Mouse (Mus musculus): ENCODE measurements around the gene Tbl2. TPM values are rescaled to one million over a fixed set of nuclear protein-coding genes. Genes with fewer than 3 reads are reported as not detected.
A peak's percentile ranks its signal among the peaks of the same experiment; 100 is the strongest.

Gene Tbl2
- total and polyA plus RNA-seq, 2 experiments from 2014 or later = 10.7 to 36.9 TPM

DNA sequence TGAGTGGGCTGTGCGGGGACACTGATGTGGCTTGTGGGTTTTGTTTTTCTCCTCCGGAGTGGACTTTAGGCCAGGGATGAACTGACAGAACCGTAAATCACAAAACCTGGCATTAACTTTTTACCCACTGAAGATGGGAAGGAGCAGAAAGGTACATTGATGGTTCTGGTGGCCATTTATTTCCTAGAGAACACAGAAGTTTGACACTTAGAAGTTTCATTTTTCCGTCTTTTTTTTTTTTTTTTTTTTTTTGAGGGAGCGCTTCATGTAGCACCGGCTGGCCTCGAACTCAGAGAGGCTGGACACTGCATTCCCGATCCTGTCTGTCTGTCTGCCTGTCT is 38.7 kb downstream of the Tbl2 start:
- H3K4me1 ChIP-seq (ENCODE audit: insufficient read depth, low read length) = peaks cover 17% of the 10 kb centered on the region
- WGBS = under 1% methylated on average over 8 of the region's 8 CpGs
- H3K36me3 ChIP-seq (ENCODE audit: insufficient read depth, low read length) = no peaks in the 10 kb centered on the region
- TF ChIP-seq CTCF (IDR thresholded peaks at IDR 0.05; ENCODE audit: low read depth) = no peak
- H3K9ac ChIP-seq (replicated peaks; ENCODE audit: low read length) = peak overlapping the region; percentile 94
- peak overlapping the region; percentile 95 for H3K27ac ChIP-seq
- H3K4me3 ChIP-seq (ENCODE audit: low read length) = peak overlapping the region; percentile 98
- no peaks in the 10 kb centered on the region for H3K9me3 ChIP-seq (ENCODE audit: low read length)
- no peak for DNase-seq (ENCODE audit: low spot score)
- no peaks in the 10 kb centered on the region for H3K27me3 ChIP-seq (ENCODE audit: insufficient read depth, low read length)
- ATAC-seq = no peak
- H3K4me2 ChIP-seq (ENCODE audit: low read depth, low read length) = peak overlapping the region; percentile 88

DNA sequence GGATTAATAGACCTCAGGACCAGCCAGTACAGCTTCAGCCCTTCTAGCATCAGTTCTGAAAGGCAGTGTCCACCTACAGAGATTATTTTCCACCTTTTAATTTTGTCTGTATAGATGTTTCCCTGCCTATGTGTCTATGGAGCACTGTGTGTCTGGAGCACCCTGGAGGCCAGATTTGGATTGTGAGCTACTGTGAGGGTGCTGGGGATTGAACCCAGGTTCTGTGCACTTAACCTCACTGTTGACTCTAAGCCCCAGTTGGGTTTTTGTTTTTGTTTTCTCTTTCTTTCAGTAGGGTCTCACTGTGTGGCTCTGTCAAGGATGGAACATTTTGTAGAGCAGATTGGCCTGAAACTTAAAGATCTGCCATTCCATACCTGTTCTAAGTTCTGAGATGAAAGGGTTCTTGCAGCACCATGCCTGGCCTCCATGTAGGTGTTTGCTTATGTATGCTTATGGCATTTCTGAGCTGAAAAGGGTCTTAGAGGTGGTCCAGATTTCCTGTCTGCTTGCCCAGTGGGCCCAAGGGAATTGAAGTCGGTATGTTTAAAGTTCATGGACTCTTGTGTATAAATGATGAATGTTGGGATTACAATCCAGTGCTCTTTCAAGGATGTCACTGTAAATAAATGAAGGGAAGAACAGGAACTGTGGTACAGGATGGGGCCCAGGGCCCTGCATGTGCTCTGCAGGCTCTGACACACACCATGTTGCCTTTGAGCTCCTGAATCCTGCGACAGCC is 40.0 kb downstream of the Tbl2 start:
- TF ChIP-seq CTCF (IDR thresholded peaks at IDR 0.05; ENCODE audit: low read depth) = no peak
- DNase-seq (ENCODE audit: low spot score) = no peak
- Histone ChIP-seq H3K9me3 (ENCODE audit: low read length) (no peaks in the 10 kb centered on the region), H3K36me3 (ENCODE audit: insufficient read depth, low read length) (no peaks in the 10 kb centered on the region), H3K4me1 (ENCODE audit: insufficient read depth, low read length) (peaks cover 17% of the 10 kb centered on the region), H3K9ac (replicated peaks; ENCODE audit: low read length) (peak overlapping the region; percentile 94), H3K4me3 (ENCODE audit: low read length) (peak overlapping the region; percentile 98), H3K27me3 (ENCODE audit: insufficient read depth, low read length) (no peaks in the 10 kb centered on the region), H3K4me2 (ENCODE audit: low read depth, low read length) (peak overlapping the region; percentile 88), H3K27ac (no peak overlapping the region)
- 62% methylated on average over 2 of the region's 2 CpGs for WGBS
- no peak for ATAC-seq

DNA sequence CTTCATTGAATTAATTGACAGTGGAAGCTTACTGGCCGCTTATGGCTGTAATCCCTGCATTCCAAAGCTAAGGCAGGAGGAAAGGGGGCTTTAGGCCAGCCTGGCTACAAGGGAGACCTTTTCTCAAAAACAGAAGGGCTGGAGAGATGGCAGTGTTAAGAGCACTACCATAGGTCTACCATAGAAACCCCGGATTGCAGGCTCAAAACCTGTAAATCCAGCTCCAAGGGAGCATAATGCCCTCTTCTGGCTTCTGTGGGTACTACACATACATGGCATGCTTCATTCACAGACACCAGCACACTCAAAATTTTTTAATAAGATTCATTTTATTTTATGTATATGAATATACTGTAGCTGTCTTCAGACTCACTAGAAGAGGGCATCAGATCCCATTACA is 42.2 kb downstream of the Tbl2 start:
- ATAC-seq (no peak), DNase-seq (ENCODE audit: low spot score) (peak; percentile 83)
- 33% methylated on average over 2 of the region's 2 CpGs for WGBS
- H3K4me2 ChIP-seq (ENCODE audit: low read depth, low read length) = no peak overlapping the region
- H3K36me3 ChIP-seq (ENCODE audit: insufficient read depth, low read length) = no peaks in the 10 kb centered on the region
- H3K4me1 ChIP-seq (ENCODE audit: insufficient read depth, low read length) = peaks cover 17% of the 10 kb centered on the region
- H3K9me3 ChIP-seq (ENCODE audit: low read length) = no peaks in the 10 kb centered on the region
- no peak overlapping the region for H3K9ac ChIP-seq (replicated peaks; ENCODE audit: low read length)
- H3K27me3 ChIP-seq (ENCODE audit: insufficient read depth, low read length) = no peaks in the 10 kb centered on the region
- peak; percentile 86 for TF ChIP-seq CTCF (IDR thresholded peaks at IDR 0.05; ENCODE audit: low read depth)
- H3K4me3 ChIP-seq (ENCODE audit: low read length) = no peak overlapping the region
- H3K27ac ChIP-seq = no peak overlapping the region

DNA sequence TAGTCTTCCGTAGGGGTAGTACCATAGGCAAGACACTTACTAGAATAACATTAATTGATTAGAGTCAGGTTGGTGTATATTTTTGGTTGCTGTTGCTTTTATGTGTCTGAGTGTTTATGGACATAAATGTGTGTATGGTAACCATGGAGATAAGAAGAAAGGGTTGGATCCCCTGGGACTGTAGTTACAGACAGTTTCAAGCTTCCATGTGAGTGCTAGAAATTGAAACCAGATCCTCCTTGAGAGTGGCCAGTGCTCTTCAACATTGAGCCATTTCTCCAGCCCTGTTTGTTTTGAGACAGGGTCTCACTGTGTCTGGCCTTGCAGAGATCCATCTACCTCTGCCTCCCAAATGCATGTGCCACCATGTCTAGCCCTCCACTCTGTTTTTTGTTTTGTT is 43.0 kb downstream of the Tbl2 start:
- 98% methylated on average over 1 of the region's 1 CpGs for WGBS
- ATAC-seq = no peak
- TF ChIP-seq CTCF (IDR thresholded peaks at IDR 0.05; ENCODE audit: low read depth) = no peak
- no peaks in the 10 kb centered on the region for H3K27me3 ChIP-seq (ENCODE audit: insufficient read depth, low read length)
- no peaks in the 10 kb centered on the region for H3K9me3 ChIP-seq (ENCODE audit: low read length)
- no peak for DNase-seq (ENCODE audit: low spot score)
- H3K9ac ChIP-seq (replicated peaks; ENCODE audit: low read length) = no peak overlapping the region
- H3K4me2 ChIP-seq (ENCODE audit: low read depth, low read length) = no peak overlapping the region
- peaks cover 17% of the 10 kb centered on the region for H3K4me1 ChIP-seq (ENCODE audit: insufficient read depth, low read length)
- no peaks in the 10 kb centered on the region for H3K36me3 ChIP-seq (ENCODE audit: insufficient read depth, low read length)
- no peak overlapping the region for H3K4me3 ChIP-seq (ENCODE audit: low read length)
- no peak overlapping the region for H3K27ac ChIP-seq

DNA sequence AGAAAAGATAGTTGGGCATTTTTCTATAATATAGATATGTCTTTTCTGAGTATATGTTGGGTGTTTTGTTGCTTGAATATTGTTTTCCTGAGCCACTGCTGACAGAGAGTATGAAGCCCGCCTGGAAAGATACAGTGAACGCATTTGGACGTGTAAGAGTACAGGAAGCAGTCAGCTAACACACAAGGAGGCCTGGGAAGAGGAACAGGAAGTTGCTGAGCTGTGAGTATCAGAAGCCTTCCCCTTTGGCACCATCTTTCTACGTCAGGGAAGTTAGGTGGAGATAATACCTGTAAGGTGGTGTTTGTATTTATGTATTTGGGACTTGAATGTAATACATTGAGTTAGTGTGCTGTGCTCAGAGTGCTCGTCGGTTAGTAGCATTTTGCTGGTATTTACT is 46.9 kb downstream of the Tbl2 start:
- ATAC-seq = no peak

DNA sequence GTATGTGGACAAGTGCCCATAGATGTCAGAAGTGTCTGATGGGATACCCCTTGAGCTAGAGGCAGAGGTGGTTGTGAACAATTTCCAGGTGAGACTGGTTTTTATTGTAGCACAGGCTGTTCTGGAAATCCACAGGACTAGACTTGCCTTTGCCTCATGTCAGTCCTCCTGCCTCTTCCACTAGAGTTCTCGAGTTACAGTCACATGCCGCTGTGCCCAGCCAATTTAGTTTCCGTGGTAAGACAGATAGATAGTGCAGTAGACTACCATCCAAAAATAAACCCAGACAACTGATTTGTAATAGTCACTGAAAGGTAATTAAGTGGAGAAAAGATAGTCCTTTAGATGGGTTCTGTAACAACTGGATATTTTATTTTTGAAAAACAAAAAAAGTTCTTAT is 53.3 kb downstream of the Tbl2 start:
- WGBS = 89% methylated on average over 3 of the region's 3 CpGs
- Histone ChIP-seq H3K27me3 (ENCODE audit: insufficient read depth, low read length) (no peaks in the 10 kb centered on the region), H3K36me3 (ENCODE audit: insufficient read depth, low read length) (peaks cover 25% of the 10 kb centered on the region), H3K27ac (no peak overlapping the region), H3K4me3 (ENCODE audit: low read length) (no peak overlapping the region), H3K9ac (replicated peaks; ENCODE audit: low read length) (no peak overlapping the region), H3K4me1 (ENCODE audit: insufficient read depth, low read length) (no peaks in the 10 kb centered on the region), H3K4me2 (ENCODE audit: low read depth, low read length) (no peak overlapping the region), H3K9me3 (ENCODE audit: low read length) (no peaks in the 10 kb centered on the region)
- ATAC-seq (no peak), DNase-seq (ENCODE audit: low spot score) (no peak)
- no peak for TF ChIP-seq CTCF (IDR thresholded peaks at IDR 0.05; ENCODE audit: low read depth)

More for the DNA sequence above, 46.9 kb downstream of the Tbl2 start:
- TF ChIP-seq CTCF (IDR thresholded peaks at IDR 0.05; ENCODE audit: low read depth) = no peak
- no peak for DNase-seq (ENCODE audit: low spot score)
- Histone ChIP-seq H3K27me3 (ENCODE audit: insufficient read depth, low read length) (no peaks in the 10 kb centered on the region), H3K4me3 (ENCODE audit: low read length) (no peak overlapping the region), H3K4me2 (ENCODE audit: low read depth, low read length) (no peak overlapping the region), H3K27ac (no peak overlapping the region), H3K36me3 (ENCODE audit: insufficient read depth, low read length) (peaks cover 17% of the 10 kb centered on the region), H3K9me3 (ENCODE audit: low read length) (no peaks in the 10 kb centered on the region), H3K9ac (replicated peaks; ENCODE audit: low read length) (no peak overlapping the region), H3K4me1 (ENCODE audit: insufficient read depth, low read length) (no peaks in the 10 kb centered on the region)
- WGBS = 72% methylated on average over 6 of the region's 6 CpGs

DNA sequence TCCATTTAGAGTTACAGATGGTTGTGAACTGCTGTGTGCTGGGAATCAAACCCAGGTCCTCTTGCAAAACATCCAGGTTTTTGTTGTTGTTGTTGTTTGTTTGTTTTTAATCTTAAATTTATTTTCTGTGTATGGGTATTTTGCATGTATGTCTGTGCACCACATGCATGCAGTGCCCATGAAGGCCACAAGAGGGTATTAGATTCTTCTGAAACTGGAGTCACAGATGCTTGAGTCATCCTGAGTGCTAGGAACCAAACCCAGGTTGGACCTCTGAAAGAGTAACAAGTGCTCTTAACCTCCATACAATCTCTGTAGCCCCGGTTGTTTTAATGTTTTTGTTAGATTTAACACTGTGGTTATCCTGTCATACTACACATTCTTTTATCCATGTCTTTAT is 58.7 kb downstream of the Tbl2 start:
- no peak for DNase-seq (ENCODE audit: low spot score)
- Histone ChIP-seq H3K27ac (no peak overlapping the region), H3K4me3 (ENCODE audit: low read length) (no peak overlapping the region), H3K9ac (replicated peaks; ENCODE audit: low read length) (no peak overlapping the region), H3K36me3 (ENCODE audit: insufficient read depth, low read length) (peaks cover 32% of the 10 kb centered on the region), H3K9me3 (ENCODE audit: low read length) (no peaks in the 10 kb centered on the region), H3K4me2 (ENCODE audit: low read depth, low read length) (no peak overlapping the region), H3K27me3 (ENCODE audit: insufficient read depth, low read length) (no peaks in the 10 kb centered on the region), H3K4me1 (ENCODE audit: insufficient read depth, low read length) (no peaks in the 10 kb centered on the region)
- TF ChIP-seq CTCF (IDR thresholded peaks at IDR 0.05; ENCODE audit: low read depth) = peak; percentile 36; the same call in 1 of the 2 replicates
- 100% methylated on average over 1 of the region's 1 CpGs for WGBS
- no peak for ATAC-seq

Small RNA genes lying within 50 kb of the gene (microRNA-seq; reads per million reads assigned to microRNA genes)
- 0 reads per million in 2 experiments for gene Gm25315

Other genes starting within 250 kb of the Tbl2 start
- not detected in 2 replicates for gene Tmem270, start 242.9 kb upstream of the Tbl2 start, total RNA-seq (2014; rRNA removed)
- not detected in 2 replicates for gene Tmem270, start 242.9 kb upstream of the Tbl2 start, polyA plus RNA-seq (2015; fragmentation: Nextera tagmentation; extraction: Ambion mirVana)
- not detected in 2 replicates for gene Cldn13, start 234.1 kb upstream of the Tbl2 start, total RNA-seq (2014; rRNA removed)
- gene Cldn13, start 234.1 kb upstream of the Tbl2 start, polyA plus RNA-seq (2015; fragmentation: Nextera tagmentation; extraction: Ambion mirVana) = not detected in 2 replicates
- gene Mettl27, start 217.3 kb upstream of the Tbl2 start, total RNA-seq (2014; rRNA removed) = 8.1 and 10.9 TPM in 2 replicates
- gene Mettl27, start 217.3 kb upstream of the Tbl2 start, polyA plus RNA-seq (2015; fragmentation: Nextera tagmentation; extraction: Ambion mirVana) = 8.5 and 11.0 TPM in 2 replicates
- gene Cldn4, start 202.7 kb upstream of the Tbl2 start, total RNA-seq (2014; rRNA removed) = not detected in 2 replicates
- gene Cldn4, start 202.7 kb upstream of the Tbl2 start, polyA plus RNA-seq (2015; fragmentation: Nextera tagmentation; extraction: Ambion mirVana) = not detected in 2 replicates
- gene Cldn3, start 163.4 kb upstream of the Tbl2 start, total RNA-seq (2014; rRNA removed) = 3.6 and 10.5 TPM in 2 replicates
- gene Cldn3, start 163.4 kb upstream of the Tbl2 start, polyA plus RNA-seq (2015; fragmentation: Nextera tagmentation; extraction: Ambion mirVana) = 4.7 and 5.9 TPM in 2 replicates
- gene Abhd11, start 140.5 kb upstream of the Tbl2 start, total RNA-seq (2014; rRNA removed) = 60.7 and 72.4 TPM in 2 replicates
- 81.7 and 83.7 TPM in 2 replicates for gene Abhd11, start 140.5 kb upstream of the Tbl2 start, polyA plus RNA-seq (2015; fragmentation: Nextera tagmentation; extraction: Ambion mirVana)
- 141 and 149 TPM in 2 replicates for gene Stx1a, start 126.2 kb upstream of the Tbl2 start, total RNA-seq (2014; rRNA removed)
- gene Stx1a, start 126.2 kb upstream of the Tbl2 start, polyA plus RNA-seq (2015; fragmentation: Nextera tagmentation; extraction: Ambion mirVana) = 118 and 126 TPM in 2 replicates
- 14.7 and 19.6 TPM in 2 replicates for gene Dnajc30, start 85.5 kb upstream of the Tbl2 start, total RNA-seq (2014; rRNA removed)
- gene Dnajc30, start 85.5 kb upstream of the Tbl2 start, polyA plus RNA-seq (2015; fragmentation: Nextera tagmentation; extraction: Ambion mirVana) = 43.4 and 45.3 TPM in 2 replicates
- 44.8 and 52.2 TPM in 2 replicates for gene Bud23, start 84.7 kb upstream of the Tbl2 start, total RNA-seq (2014; rRNA removed)
- gene Bud23, start 84.7 kb upstream of the Tbl2 start, polyA plus RNA-seq (2015; fragmentation: Nextera tagmentation; extraction: Ambion mirVana) = 64.5 TPM in 2 replicates
- gene Vps37d, start 71.4 kb upstream of the Tbl2 start, total RNA-seq (2014; rRNA removed) = 97.1 and 100 TPM in 2 replicates
- 28.6 and 30.0 TPM in 2 replicates for gene Vps37d, start 71.4 kb upstream of the Tbl2 start, polyA plus RNA-seq (2015; fragmentation: Nextera tagmentation; extraction: Ambion mirVana)
- 0.58 and 2.3 TPM in 2 replicates for gene Mlxipl, start 59.8 kb upstream of the Tbl2 start, total RNA-seq (2014; rRNA removed)
- 0.86 and 1.4 TPM in 2 replicates for gene Mlxipl, start 59.8 kb upstream of the Tbl2 start, polyA plus RNA-seq (2015; fragmentation: Nextera tagmentation; extraction: Ambion mirVana)
- 13.7 and 18.5 TPM in 2 replicates for gene Bcl7b, start 18.6 kb downstream of the Tbl2 start, total RNA-seq (2014; rRNA removed)
- gene Bcl7b, start 18.6 kb downstream of the Tbl2 start, polyA plus RNA-seq (2015; fragmentation: Nextera tagmentation; extraction: Ambion mirVana) = 32.5 and 36.4 TPM in 2 replicates
- gene Baz1b, start 37.6 kb downstream of the Tbl2 start, total RNA-seq (2014; rRNA removed) = 35.5 and 42.9 TPM in 2 replicates
- 15.8 and 16.7 TPM in 2 replicates for gene Baz1b, start 37.6 kb downstream of the Tbl2 start, polyA plus RNA-seq (2015; fragmentation: Nextera tagmentation; extraction: Ambion mirVana)
- gene Fzd9, start 101.6 kb downstream of the Tbl2 start, total RNA-seq (2014; rRNA removed) = 35.1 and 49.8 TPM in 2 replicates
- gene Fzd9, start 101.6 kb downstream of the Tbl2 start, polyA plus RNA-seq (2015; fragmentation: Nextera tagmentation; extraction: Ambion mirVana) = 18.0 TPM in 2 replicates
- gene Fkbp6, start 200.4 kb downstream of the Tbl2 start, total RNA-seq (2014; rRNA removed) = not detected in 2 replicates
- gene Fkbp6, start 200.4 kb downstream of the Tbl2 start, polyA plus RNA-seq (2015; fragmentation: Nextera tagmentation; extraction: Ambion mirVana) = 0.14 and 0.29 TPM in 2 replicates
- gene Trim50, start 203.6 kb downstream of the Tbl2 start, total RNA-seq (2014; rRNA removed) = not detected in 2 replicates
- 0.08 TPM in 1 of 2 replicates, not detected in the other for gene Trim50, start 203.6 kb downstream of the Tbl2 start, polyA plus RNA-seq (2015; fragmentation: Nextera tagmentation; extraction: Ambion mirVana)
- 17.8 and 22.7 TPM in 2 replicates for gene Nsun5, start 220.3 kb downstream of the Tbl2 start, total RNA-seq (2014; rRNA removed)
- gene Nsun5, start 220.3 kb downstream of the Tbl2 start, polyA plus RNA-seq (2015; fragmentation: Nextera tagmentation; extraction: Ambion mirVana) = 18.1 and 19.1 TPM in 2 replicates
- 11.2 and 14.3 TPM in 2 replicates for gene Pom121, start 244.9 kb downstream of the Tbl2 start, total RNA-seq (2014; rRNA removed)
- gene Pom121, start 244.9 kb downstream of the Tbl2 start, polyA plus RNA-seq (2015; fragmentation: Nextera tagmentation; extraction: Ambion mirVana) = 7.5 TPM in 2 replicates

Measured in hindbrain, postnatal 0 days (tissue).